Comparison of ENCODE assay signal across 7 mouse cellular contexts in genomic region chr7:64047831-64048230, GRCm38 (mm10).
DNase-seq lines count a peak whose midpoint lies in the region; ATAC-seq and TF ChIP-seq lines count a peak whose summit lies in the region.

No protein-coding gene starts in this region.

- 70% methylated on average over 4 of the region's 4 CpGs for WGBS in heart, embryonic 16.5 days
- 85% methylated on average over 4 of the region's 4 CpGs for WGBS in embryonic facial prominence, embryonic 11.5 days
- WGBS in liver, embryonic 16.5 days (ENCODE audit: insufficient replicate concordance) = 34% methylated on average over 4 of the region's 4 CpGs

- no peak for DNase-seq in heart, postnatal 4 days
- no peak for DNase-seq in G1E (ENCODE audit: low spot score)
- no peak for DNase-seq in embryonic facial prominence, embryonic 11.5 days (ENCODE audit: low spot score)
- DNase-seq in urinary bladder, postnatal 25 days (ENCODE audit: low spot score) = no peak
- DNase-seq in layer of hippocampus, postnatal 36 days = no peak

- peaks cover 22% of the 10 kb centered on the region for H3K4me1 ChIP-seq in heart, embryonic 16.5 days (ENCODE audit: control insufficient read depth, insufficient read depth, low read length)
- H3K4me1 ChIP-seq in G1E (ENCODE audit: insufficient read depth, low read depth, low read length) = peaks cover 63% of the 10 kb centered on the region
- H3K4me1 ChIP-seq in embryonic facial prominence, embryonic 11.5 days (ENCODE audit: control insufficient read depth, insufficient read depth, low read length) = no peaks in the 10 kb centered on the region
- H3K4me1 ChIP-seq in liver, embryonic 16.5 days (ENCODE audit: control insufficient read depth, low read depth, low read length) = peaks cover 59% of the 10 kb centered on the region

- no peak overlapping the region for H3K4me3 ChIP-seq in heart, embryonic 16.5 days (ENCODE audit: low read length)
- H3K4me3 ChIP-seq in G1E (ENCODE audit: low read depth, low read length) = peak overlapping the region; percentile 73; the same call in 1 of the 2 replicates
- no peak overlapping the region for H3K4me3 ChIP-seq in embryonic facial prominence, embryonic 11.5 days (ENCODE audit: low read depth, low read length)
- no peak overlapping the region for H3K4me3 ChIP-seq in liver, embryonic 16.5 days (ENCODE audit: low read depth, low read length)

- no peak for ATAC-seq in heart, embryonic 16.5 days (replicated peaks; ENCODE audit: extremely low read depth, insufficient read depth, low FRiP score)
- ATAC-seq in G1E (ENCODE audit: extremely low read depth, insufficient number of reproducible peaks, low FRiP score, poor library complexity, severe bottlenecking) = no peak
- no peak for ATAC-seq in embryonic facial prominence, embryonic 11.5 days (replicated peaks; ENCODE audit: insufficient number of reproducible peaks, low FRiP score, low TSS enrichment, low read depth)
- no peak for ATAC-seq in liver, embryonic 16.5 days (ENCODE audit: low read depth)

- H3K4me2 ChIP-seq in heart, embryonic 16.5 days (ENCODE audit: low read depth, low read length) = no peak overlapping the region; the same call in 1 of the 2 replicates
- H3K4me2 ChIP-seq in embryonic facial prominence, embryonic 11.5 days (ENCODE audit: low read depth, low read length) = no peak overlapping the region
- H3K4me2 ChIP-seq in liver, embryonic 16.5 days (ENCODE audit: low read depth, low read length) = peak overlapping the region; percentile 91

- H3K27me3 ChIP-seq in heart, embryonic 16.5 days (ENCODE audit: control insufficient read depth, insufficient read depth, low read length) = no peaks in the 10 kb centered on the region
- no peaks in the 10 kb centered on the region for H3K27me3 ChIP-seq in G1E (ENCODE audit: insufficient read depth, low read length)
- no peaks in the 10 kb centered on the region for H3K27me3 ChIP-seq in embryonic facial prominence, embryonic 11.5 days (ENCODE audit: control insufficient read depth, insufficient read depth, low read length)
- H3K27me3 ChIP-seq in liver, embryonic 16.5 days (ENCODE audit: control insufficient read depth, insufficient read depth, low read depth, low read length) = no peaks in the 10 kb centered on the region

- no peaks in the 10 kb centered on the region for H3K36me3 ChIP-seq in heart, embryonic 16.5 days (ENCODE audit: control insufficient read depth, insufficient read depth)
- no peaks in the 10 kb centered on the region for H3K36me3 ChIP-seq in G1E (replicated peaks)
- no peaks in the 10 kb centered on the region for H3K36me3 ChIP-seq in embryonic facial prominence, embryonic 11.5 days (replicated peaks; ENCODE audit: control insufficient read depth, insufficient read depth, low read depth, low read length)
- H3K36me3 ChIP-seq in liver, embryonic 16.5 days (ENCODE audit: control insufficient read depth, insufficient read depth) = no peaks in the 10 kb centered on the region

- no peaks in the 10 kb centered on the region for H3K9me3 ChIP-seq in heart, embryonic 16.5 days (replicated peaks; ENCODE audit: control insufficient read depth, low read length)
- no peaks in the 10 kb centered on the region for H3K9me3 ChIP-seq in G1E (replicated peaks)
- no peaks in the 10 kb centered on the region for H3K9me3 ChIP-seq in embryonic facial prominence, embryonic 11.5 days (replicated peaks; ENCODE audit: control insufficient read depth, low read length)
- H3K9me3 ChIP-seq in liver, embryonic 16.5 days (replicated peaks; ENCODE audit: control insufficient read depth, low read length) = no peaks in the 10 kb centered on the region

- H3K27ac ChIP-seq in heart, embryonic 16.5 days (ENCODE audit: low read length) = peak overlapping the region; percentile 72
- H3K27ac ChIP-seq in embryonic facial prominence, embryonic 11.5 days (replicated peaks; ENCODE audit: low read depth, low read length) = no peak overlapping the region
- peak overlapping the region; percentile 92 for H3K27ac ChIP-seq in liver, embryonic 16.5 days (ENCODE audit: low read length)

- TF ChIP-seq CTCF in G1E (IDR thresholded peaks at IDR 0.05; ENCODE audit: low read depth, low read length) = no peak

- H3K9ac ChIP-seq in heart, embryonic 16.5 days (ENCODE audit: low read length) = no peak overlapping the region
- H3K9ac ChIP-seq in embryonic facial prominence, embryonic 11.5 days (replicated peaks; ENCODE audit: low read length) = peak overlapping the region; percentile 78; the same call in 1 of the 2 replicates
- peak overlapping the region; percentile 76 for H3K9ac ChIP-seq in liver, embryonic 16.5 days (ENCODE audit: low read depth, low read length)
